Mouse (Mus musculus) heart, embryonic 15.5 days (tissue): ENCODE data around the gene Ric8b. TPM values are rescaled to one million over a fixed set of nuclear protein-coding genes. Genes with fewer than 3 reads are reported as not detected.

Experiments used
- ATAC-seq: fragments of 200-750 bp; cut with Nextera tagmentation; replicated peaks from 2 replicates; pipeline ENCODE4 v1.8.0; 2017; ENCODE audit warnings: low read depth, moderate TSS enrichment; ENCODE audit not compliant: insufficient number of reproducible peaks, insufficient read depth, low FRiP score
- H3K27ac ChIP-seq: fragments of 300-500 bp; sonication (generic); 2 replicates; pipeline ENCODE4 v1.5.1; 2015; ENCODE audit warnings: mild to moderate bottlenecking, inconsistent platforms
- H3K27me3 ChIP-seq: fragments of 300-500 bp; sonication (generic); 2 replicates; pipeline ENCODE4 v1.6.1; 2015; ENCODE audit warnings: inconsistent platforms
- H3K36me3 ChIP-seq: fragments of 300-500 bp; sonication (generic); 2 replicates; pipeline ENCODE4 v1.6.1; 2015; ENCODE audit warnings: mild to moderate bottlenecking, inconsistent platforms
- H3K4me1 ChIP-seq: fragments of 300-500 bp; sonication (generic); replicated peaks from 2 replicates; pipeline ENCODE4 v1.6.1; 2015; ENCODE audit warnings: inconsistent platforms
- H3K4me2 ChIP-seq: fragments of 300-500 bp; sonication (generic); 2 replicates; pipeline ENCODE4 v1.6.1; 2015; ENCODE audit warnings: inconsistent platforms, mild to moderate bottlenecking, moderate library complexity
- H3K4me3 ChIP-seq: fragments of 300-500 bp; sonication (generic); 2 replicates; pipeline ENCODE4 v1.5.1; 2015; ENCODE audit warnings: mild to moderate bottlenecking, inconsistent platforms
- H3K9ac ChIP-seq: fragments of 300-500 bp; sonication (generic); 2 replicates; pipeline ENCODE4 v1.6.1; 2015; ENCODE audit warnings: mild to moderate bottlenecking, inconsistent platforms
- H3K9me3 ChIP-seq: fragments of 300-500 bp; sonication (generic); replicated peaks from 2 replicates; pipeline ENCODE4 v1.6.1; 2016; ENCODE audit warnings: inconsistent platforms
- WGBS: fragments of 180-500 bp; shearing (Covaris S2); methylation state at CpG from one replicate; pipeline ENCODE4 v1.1.7; 2015; ENCODE audit warnings: mixed read lengths; 5-methylcytosine and 5-hydroxymethylcytosine counted together
- polyA plus RNA-seq: library from polyadenylated mRNA; unstranded; fragments of >200 nt; fragmentation: Nextera tagmentation; extraction: Ambion mirVana; gene quantifications from 2 replicates; pipeline ENCODE4 v1.2.1, GENCODE M21; 2015

Ric8b gene
- polyA plus RNA-seq, 1 experiment from 2014 or later: 13.6 TPM

DNA sequence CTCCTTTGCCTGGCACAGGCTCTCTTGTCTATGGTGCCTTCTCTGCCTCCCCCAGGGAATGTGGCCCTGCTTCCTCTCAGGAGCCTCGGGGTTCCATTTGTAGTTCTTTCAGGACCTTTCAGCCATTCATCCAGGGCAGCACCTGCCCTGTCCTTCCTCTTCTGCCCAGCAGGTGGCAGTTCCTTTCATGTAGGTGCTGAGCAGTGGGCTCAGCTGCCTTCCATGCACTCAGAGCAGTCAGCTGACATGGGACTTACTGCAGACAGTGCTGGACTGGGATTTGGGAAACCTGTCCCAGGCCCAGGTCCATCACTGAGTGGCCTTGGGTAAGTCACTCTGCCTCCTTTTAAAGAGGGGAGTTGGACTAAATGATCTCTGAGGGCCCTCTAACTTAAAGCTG lies 96.0 kb downstream of the Ric8b start:
- Histone ChIP-seq H3K4me3 (no peak overlapping the region), H3K27ac (no peak overlapping the region), H3K9me3 (no peaks in the 10 kb centered on the region), H3K4me2 (no peak overlapping the region), H3K9ac (no peak overlapping the region), H3K4me1 (no peaks in the 10 kb centered on the region), H3K36me3 (peaks cover 18% of the 10 kb centered on the region; the same call in 1 of the 2 replicates), H3K27me3 (no peaks in the 10 kb centered on the region)
- 15% methylated on average over 1 of the region's 1 CpGs for WGBS
- ATAC-seq: no peak

DNA sequence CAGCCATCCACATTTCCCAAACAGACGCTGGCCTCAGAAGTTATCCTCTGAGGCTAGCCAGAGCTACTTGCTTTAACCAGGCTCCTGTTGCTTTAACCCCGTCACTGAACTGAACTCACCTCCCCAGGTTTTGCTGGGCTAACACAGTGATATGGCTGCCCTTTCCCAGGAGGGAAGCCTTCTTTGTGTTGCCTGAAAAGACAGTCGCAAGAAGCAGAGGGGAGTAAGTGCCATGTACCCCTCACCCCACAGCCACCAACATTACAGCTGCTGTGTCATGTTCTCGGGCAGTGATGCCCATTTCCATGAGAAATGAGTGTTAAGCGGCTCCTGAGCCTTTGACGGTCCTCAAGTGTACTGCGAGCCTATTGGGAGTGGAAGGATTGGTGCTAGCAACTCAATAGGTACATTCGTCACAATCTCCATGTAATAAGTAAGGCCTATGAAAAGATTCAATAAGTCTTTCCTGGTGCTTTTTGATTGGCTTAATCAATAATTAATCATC lies 96.6 kb downstream of the Ric8b start:
- H3K36me3 ChIP-seq: peaks cover 23% of the 10 kb centered on the region; the same call in 1 of the 2 replicates
- WGBS: 92% methylated on average over 8 of the region's 8 CpGs

DNA sequence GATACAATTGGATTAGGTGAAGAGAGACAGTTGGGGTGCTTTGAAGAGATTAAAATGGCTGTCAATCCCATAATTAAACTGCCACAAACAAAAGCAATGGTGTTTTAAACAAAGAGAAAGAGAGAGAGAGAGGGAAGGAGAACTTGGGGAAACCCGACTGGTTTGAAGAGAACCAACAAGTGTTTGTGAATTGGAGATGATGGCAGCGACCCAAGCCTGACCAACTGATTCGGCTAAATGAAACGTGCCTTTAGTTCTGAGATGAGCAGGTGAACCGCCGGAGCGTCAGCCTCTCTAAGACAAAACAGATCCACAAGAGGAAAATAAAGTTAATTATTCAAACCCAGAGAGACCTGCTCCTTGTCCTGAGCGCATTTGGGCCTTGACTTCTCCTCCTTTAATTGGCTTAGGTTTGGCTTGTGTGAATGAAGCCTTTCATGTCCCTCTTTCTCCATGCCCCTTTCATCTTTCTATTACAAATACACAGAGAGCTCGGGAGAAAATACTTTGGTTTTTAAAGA lies 97.1 kb downstream of the Ric8b start:
- Histone ChIP-seq H3K9me3 (no peaks in the 10 kb centered on the region), H3K36me3 (peaks cover 24% of the 10 kb centered on the region; the same call in 1 of the 2 replicates)

More for the DNA sequence above, 96.6 kb downstream of the Ric8b start:
- Histone ChIP-seq H3K4me1 (no peaks in the 10 kb centered on the region), H3K9me3 (no peaks in the 10 kb centered on the region), H3K9ac (no peak overlapping the region), H3K4me2 (no peak overlapping the region), H3K27me3 (no peaks in the 10 kb centered on the region), H3K27ac (no peak overlapping the region), H3K4me3 (no peak overlapping the region)
- ATAC-seq: no peak

DNA sequence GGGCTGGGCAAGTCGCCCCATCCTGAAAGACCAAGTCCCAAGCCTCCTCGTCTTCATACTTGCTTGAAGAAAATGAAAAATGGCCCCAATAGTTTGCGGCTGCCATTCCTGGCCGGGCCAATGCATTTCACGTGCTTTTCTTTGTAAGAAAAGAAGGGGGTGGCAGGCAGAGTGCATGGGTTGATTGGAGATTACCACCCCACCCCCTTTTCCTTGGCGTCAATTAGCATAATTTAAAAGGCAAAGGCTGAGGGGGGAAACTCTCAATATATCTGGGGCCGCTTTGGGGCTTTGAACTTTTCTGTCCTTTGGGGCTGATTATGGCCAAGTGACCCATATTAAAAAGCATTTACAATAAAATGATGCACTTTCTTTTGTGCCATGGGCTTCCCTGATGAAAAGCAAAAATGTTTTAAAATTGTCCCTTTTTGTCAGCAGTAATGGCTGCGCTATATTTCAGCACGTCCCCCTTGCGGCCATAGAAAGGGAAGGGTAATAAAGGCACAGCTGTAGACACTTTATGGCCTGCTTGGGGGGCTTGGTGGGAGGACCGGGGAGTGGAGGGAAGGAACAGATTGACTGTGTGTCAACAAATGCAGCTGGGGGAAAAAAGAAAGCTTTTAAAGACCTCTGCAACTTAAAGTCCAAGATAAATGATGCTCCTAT lies 105.4 kb downstream of the Ric8b start:
- no peak overlapping the region for H3K9ac ChIP-seq
- H3K27me3 ChIP-seq: no peaks in the 10 kb centered on the region
- H3K36me3 ChIP-seq: peaks cover 7% of the 10 kb centered on the region; the same call in 1 of the 2 replicates
- no peaks in the 10 kb centered on the region for H3K9me3 ChIP-seq
- no peak overlapping the region for H3K4me2 ChIP-seq
- no peaks in the 10 kb centered on the region for H3K4me1 ChIP-seq
- ATAC-seq: no peak
- H3K27ac ChIP-seq: no peak overlapping the region
- WGBS: 75% methylated on average over 11 of the region's 11 CpGs
- H3K4me3 ChIP-seq: no peak overlapping the region

More for the DNA sequence above, 97.1 kb downstream of the Ric8b start:
- Histone ChIP-seq H3K4me1 (no peaks in the 10 kb centered on the region), H3K4me2 (no peak overlapping the region), H3K27ac (no peak overlapping the region), H3K27me3 (no peaks in the 10 kb centered on the region), H3K9ac (no peak overlapping the region), H3K4me3 (no peak overlapping the region)
- WGBS: 87% methylated on average over 9 of the region's 9 CpGs
- no peak for ATAC-seq

DNA sequence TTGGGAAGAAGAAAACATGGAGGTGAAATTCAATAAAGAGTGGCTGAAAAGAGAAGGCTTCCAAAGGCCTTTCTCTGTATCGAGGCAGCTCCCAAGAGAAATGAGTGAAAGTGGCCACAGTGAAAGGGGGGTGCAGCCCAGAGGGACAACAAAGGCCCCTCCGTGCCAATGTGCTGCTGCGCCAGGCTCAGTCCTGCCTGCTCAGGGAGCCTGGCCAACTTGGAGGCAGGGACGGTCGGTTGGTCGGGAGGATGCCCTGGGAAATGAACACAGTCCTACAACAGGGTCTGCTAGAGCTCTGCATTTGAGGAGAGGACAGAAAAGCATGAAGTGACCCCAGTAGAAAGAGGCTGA lies 105.9 kb downstream of the Ric8b start:
- Histone ChIP-seq H3K9me3 (no peaks in the 10 kb centered on the region), H3K4me3 (no peak overlapping the region), H3K36me3 (peaks cover 7% of the 10 kb centered on the region; the same call in 1 of the 2 replicates), H3K9ac (no peak overlapping the region), H3K27ac (no peak overlapping the region), H3K4me2 (no peak overlapping the region), H3K27me3 (no peaks in the 10 kb centered on the region), H3K4me1 (no peaks in the 10 kb centered on the region)
- 69% methylated on average over 6 of the region's 6 CpGs for WGBS
- ATAC-seq: no peak

DNA sequence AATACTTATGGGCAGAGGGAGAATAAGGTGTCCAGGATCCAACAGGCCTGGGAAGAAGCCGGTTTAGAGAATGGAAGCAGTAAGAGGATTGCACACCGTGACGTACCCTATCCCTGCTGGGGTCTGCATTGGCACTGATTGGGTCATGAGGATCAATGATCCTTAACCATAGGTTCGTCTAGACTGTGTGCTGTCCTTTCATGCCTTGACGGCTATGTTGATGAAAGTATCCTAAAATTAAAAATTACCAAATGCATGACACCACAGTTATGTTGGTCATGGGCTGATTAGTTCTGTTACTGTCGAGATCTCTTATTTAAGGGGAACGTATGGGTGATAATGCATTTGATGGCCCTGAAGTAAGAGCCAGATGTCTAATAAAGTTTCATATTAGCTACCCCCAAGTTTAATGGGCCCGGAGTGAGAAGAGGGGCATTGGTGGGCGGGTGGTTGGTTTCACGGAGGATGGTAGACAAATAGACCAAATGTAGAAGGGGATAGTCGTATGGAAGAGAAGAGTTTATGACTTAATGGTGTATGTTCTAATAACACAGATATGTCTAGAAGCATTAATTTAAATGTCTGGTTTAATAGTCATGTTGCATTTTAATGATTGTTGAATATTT lies 108.5 kb downstream of the Ric8b start:
- H3K27ac ChIP-seq: no peak overlapping the region
- no peaks in the 10 kb centered on the region for H3K9me3 ChIP-seq
- no peaks in the 10 kb centered on the region for H3K27me3 ChIP-seq
- no peak overlapping the region for H3K4me3 ChIP-seq
- no peaks in the 10 kb centered on the region for H3K4me1 ChIP-seq
- ATAC-seq: peak; percentile 96
- no peak overlapping the region for H3K4me2 ChIP-seq
- WGBS: 86% methylated on average over 11 of the region's 11 CpGs
- H3K36me3 ChIP-seq: no peaks in the 10 kb centered on the region
- no peak overlapping the region for H3K9ac ChIP-seq

DNA sequence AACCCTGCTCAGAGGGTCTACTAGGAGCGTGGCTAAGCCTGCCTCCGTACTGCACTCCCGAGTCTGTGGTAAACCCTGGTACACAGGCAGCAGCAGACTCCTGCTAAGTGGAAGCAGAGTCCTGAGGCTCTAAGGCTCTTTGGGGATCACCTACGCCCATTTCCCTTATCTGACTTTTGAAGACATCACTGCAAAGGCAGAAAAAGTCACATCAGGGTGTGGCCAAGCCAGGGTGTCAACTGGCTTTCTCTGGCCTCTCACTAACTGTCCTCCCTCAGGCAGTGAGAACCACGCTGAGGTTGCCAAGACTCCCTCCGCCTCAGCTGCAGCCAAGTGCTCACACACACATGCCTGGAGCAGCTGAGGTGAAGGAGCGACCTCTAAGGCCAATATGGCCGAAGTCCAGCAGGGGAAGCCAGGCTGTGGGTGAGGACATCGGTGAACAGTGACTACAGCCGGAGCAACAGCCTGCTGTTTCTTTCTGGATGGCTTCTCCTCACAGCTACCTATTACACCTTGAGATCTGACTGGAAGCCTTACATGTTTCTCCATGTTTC lies 110.3 kb downstream of the Ric8b start:
- H3K9me3 ChIP-seq: no peaks in the 10 kb centered on the region
- no peak overlapping the region for H3K4me3 ChIP-seq
- H3K27ac ChIP-seq: no peak overlapping the region
- H3K4me1 ChIP-seq: no peaks in the 10 kb centered on the region
- no peak for ATAC-seq
- H3K27me3 ChIP-seq: no peaks in the 10 kb centered on the region
- H3K4me2 ChIP-seq: no peak overlapping the region
- WGBS: 68% methylated on average over 10 of the region's 10 CpGs
- H3K9ac ChIP-seq: no peak overlapping the region
- no peaks in the 10 kb centered on the region for H3K36me3 ChIP-seq

DNA sequence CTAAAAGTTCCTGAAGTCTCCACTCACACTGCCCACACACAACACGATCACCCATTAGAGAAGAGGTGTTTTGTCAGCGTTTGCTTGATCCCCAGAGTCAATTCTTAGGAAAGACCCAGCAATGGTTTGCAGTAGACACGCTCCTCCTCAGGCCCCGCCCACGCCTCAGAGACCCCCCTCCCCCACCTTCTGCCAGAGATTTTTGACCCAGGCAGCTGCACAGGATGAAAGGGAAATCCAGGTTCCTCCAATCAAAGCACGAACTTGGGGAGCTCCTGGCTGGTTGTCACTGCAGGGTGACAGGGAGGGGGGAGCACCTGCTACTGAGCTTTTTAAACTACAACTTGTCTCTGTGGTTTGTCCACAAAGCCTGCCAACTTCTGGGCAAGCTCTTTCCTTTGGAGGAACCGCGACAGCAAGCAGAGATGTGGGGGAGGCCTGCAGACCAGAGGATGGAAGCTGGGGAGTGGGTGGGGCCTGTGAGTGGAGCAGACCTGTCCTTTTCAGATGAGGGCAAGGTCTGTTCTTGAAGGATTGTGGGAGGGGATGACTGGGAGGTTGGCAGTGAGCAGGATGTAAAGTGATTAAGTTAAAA lies 117.8 kb downstream of the Ric8b start:
- no peaks in the 10 kb centered on the region for H3K36me3 ChIP-seq
- H3K27me3 ChIP-seq: no peaks in the 10 kb centered on the region
- H3K9me3 ChIP-seq: no peaks in the 10 kb centered on the region
- no peak overlapping the region for H3K27ac ChIP-seq
- 27% methylated on average over 8 of the region's 8 CpGs for WGBS
- no peak overlapping the region for H3K4me3 ChIP-seq
- ATAC-seq: no peak
- no peak overlapping the region for H3K9ac ChIP-seq
- H3K4me1 ChIP-seq: 0 out of 2 replicates have a peak, but pooled peaks cover 4% of the 10 kb centered on the region
- H3K4me2 ChIP-seq: no peak overlapping the region

DNA sequence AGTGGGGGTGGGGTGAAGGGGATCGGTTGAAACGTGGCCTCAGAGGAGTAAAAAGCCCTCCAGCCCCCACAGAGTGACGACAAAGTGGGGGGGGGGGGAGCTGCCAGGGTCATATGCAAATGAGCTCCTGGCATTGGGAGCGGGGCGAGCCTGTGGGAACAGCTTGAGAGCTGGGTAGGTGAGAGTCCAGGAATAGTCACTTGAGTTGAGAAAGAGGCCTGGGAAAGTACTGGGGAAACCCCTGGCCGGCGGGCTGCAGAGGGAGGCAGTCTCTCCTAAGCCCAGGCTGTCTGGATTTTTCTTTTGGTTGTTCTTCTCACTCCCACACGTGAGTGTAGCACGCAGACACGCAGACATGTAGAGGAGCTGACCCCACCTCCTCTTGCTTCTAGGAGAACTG lies 120.7 kb downstream of the Ric8b start:
- Histone ChIP-seq H3K36me3 (no peaks in the 10 kb centered on the region), H3K4me2 (no peak overlapping the region), H3K27me3 (no peaks in the 10 kb centered on the region), H3K9ac (no peak overlapping the region), H3K9me3 (no peaks in the 10 kb centered on the region), H3K4me1 (0 out of 2 replicates have a peak, but pooled peaks cover 4% of the 10 kb centered on the region), H3K4me3 (no peak overlapping the region), H3K27ac (no peak overlapping the region)
- WGBS: 51% methylated on average over 10 of the region's 10 CpGs
- ATAC-seq: no peak; the same call in 1 of the 2 replicates

DNA sequence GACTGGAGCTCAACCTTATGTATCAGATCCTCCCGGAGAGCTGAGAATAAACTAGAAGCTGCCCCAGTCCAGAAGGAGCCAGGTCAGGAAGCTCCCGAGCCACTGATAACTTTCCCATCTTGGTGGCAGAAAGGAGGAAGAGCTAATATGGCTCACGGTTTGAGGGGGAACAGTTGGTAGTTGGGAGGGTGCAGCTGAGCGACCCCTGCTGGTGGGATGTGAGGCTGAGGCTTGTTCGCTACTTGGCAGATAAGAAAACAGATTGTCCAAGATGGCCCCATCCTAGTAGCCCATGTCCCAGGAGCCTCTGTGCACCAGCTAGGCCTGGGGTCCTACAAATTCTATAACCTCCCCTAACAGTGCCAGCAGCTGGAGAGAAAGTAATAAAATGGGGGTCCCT lies 121.4 kb downstream of the Ric8b start:
- 83% methylated on average over 5 of the region's 5 CpGs for WGBS
- H3K36me3 ChIP-seq: no peaks in the 10 kb centered on the region
- H3K9me3 ChIP-seq: no peaks in the 10 kb centered on the region
- no peak overlapping the region for H3K4me2 ChIP-seq
- no peak overlapping the region for H3K9ac ChIP-seq
- no peak overlapping the region for H3K27ac ChIP-seq
- 0 out of 2 replicates have a peak, but pooled peaks cover 4% of the 10 kb centered on the region for H3K4me1 ChIP-seq
- no peak overlapping the region for H3K4me3 ChIP-seq
- ATAC-seq: no peak
- no peaks in the 10 kb centered on the region for H3K27me3 ChIP-seq

DNA sequence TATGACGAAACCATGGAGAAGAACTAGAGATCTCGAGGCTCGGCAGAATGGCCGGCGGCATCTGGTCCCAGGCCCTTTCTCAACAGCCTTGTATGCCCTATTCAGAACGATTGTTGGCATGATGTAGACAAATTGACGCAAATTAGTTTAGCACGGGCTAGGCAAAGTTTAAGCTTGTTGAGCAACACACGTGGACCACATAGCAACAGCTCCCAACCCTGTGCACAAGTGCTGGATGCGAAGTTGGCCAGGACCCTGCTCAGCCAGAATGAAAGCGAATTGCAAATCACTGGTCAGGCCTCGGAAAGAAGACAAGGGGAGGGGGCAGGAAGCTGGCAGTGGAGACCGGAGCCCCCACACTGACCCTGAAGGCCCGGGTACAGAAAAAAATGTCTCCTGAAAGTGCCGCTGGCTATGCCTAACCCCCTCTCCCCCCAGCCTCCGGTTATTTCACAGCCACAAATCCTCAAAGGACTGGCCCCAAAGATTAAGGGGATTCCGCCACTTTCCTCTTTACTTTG lies 126.8 kb downstream of the Ric8b start:
- no peaks in the 10 kb centered on the region for H3K27me3 ChIP-seq
- peaks cover 10% of the 10 kb centered on the region; the same call in 1 of the 2 replicates for H3K4me1 ChIP-seq
- peak; percentile 38 for ATAC-seq
- H3K36me3 ChIP-seq: no peaks in the 10 kb centered on the region
- peak overlapping the region; percentile 38 for H3K4me3 ChIP-seq
- peak overlapping the region; percentile 64 for H3K27ac ChIP-seq
- H3K9ac ChIP-seq: peak overlapping the region; percentile 40; the same call in 1 of the 2 replicates
- WGBS: 32% methylated on average over 17 of the region's 17 CpGs
- peak overlapping the region; percentile 69 for H3K4me2 ChIP-seq
- H3K9me3 ChIP-seq: no peaks in the 10 kb centered on the region
